Mouse (Mus musculus) adrenal gland, adult (tissue): Measurements from ENCODE around the gene Psmb3.
"Not testable (repeated sequence)": the region's sequence is repeated elsewhere in the genome, so short reads cannot be mapped to it uniquely, and the experiment has no call there.

Experiments used
- DNase-seq, 2 experiments: peaks; one replicate each; pipeline ENCODE4 v3.0.0; 2022 to 2023; ENCODE audit warnings: low spot score in 1 of 2; ENCODE audit not compliant: inconsistent age in 2 of 2

The Psmb3 gene

GRCm38 (mm10) chr11:97703039-97703826 is at the start of gene Psmb3:
Gene Psmb3 (plus strand): TSS chr11:97703399.
- peak; percentile 98 to 100 for DNase-seq

- no peak for DNase-seq
Observed at GRCm38 (mm10) chr11:97654210-97654609, 49.0 kb upstream of the Psmb3 start.

- DNase-seq = peak in 1 of 2 experiments; percentile 16
Observed at GRCm38 (mm10) chr11:97656269-97656971, 46.8 kb upstream of the Psmb3 start.

GRCm38 (mm10) chr11:97657184-97657945 is 45.8 kb upstream of the Psmb3 start:
- DNase-seq = peak; percentile 70 to 88

- not testable (repeated sequence) for DNase-seq
Observed at GRCm38 (mm10) chr11:97657967-97658366, 45.2 kb upstream of the Psmb3 start.

GRCm38 (mm10) chr11:97658751-97659266 is 44.4 kb upstream of the Psmb3 start:
- DNase-seq = peak; percentile 41 to 72

GRCm38 (mm10) chr11:97659267-97659989 is 43.8 kb upstream of the Psmb3 start:
- DNase-seq = peak in 1 of 2 experiments; percentile 87

- peak; percentile 86 to 94 for DNase-seq
Observed at GRCm38 (mm10) chr11:97659990-97660714, 43.0 kb upstream of the Psmb3 start.

GRCm38 (mm10) chr11:97660734-97661647 is 42.2 kb upstream of the Psmb3 start:
- peak in 1 of 2 experiments; percentile 77 for DNase-seq

GRCm38 (mm10) chr11:97661648-97662133 is 41.5 kb upstream of the Psmb3 start:
- peak; percentile 87 to 96 for DNase-seq

- DNase-seq = peak; percentile 66 to 92
Observed at GRCm38 (mm10) chr11:97662207-97662892, 40.8 kb upstream of the Psmb3 start.

GRCm38 (mm10) chr11:97662893-97663527 is 40.2 kb upstream of the Psmb3 start, which contains the start of gene Mllt6:
Gene Mllt6 (plus strand): TSS chr11:97663414.
- peak in 1 of 2 experiments; percentile 82 for DNase-seq

- DNase-seq = peak in 1 of 2 experiments; percentile 82
Observed at GRCm38 (mm10) chr11:97663528-97664338, 39.5 kb upstream of the Psmb3 start.

- no peak for DNase-seq
Observed at GRCm38 (mm10) chr11:97664339-97664665, 38.9 kb upstream of the Psmb3 start.

GRCm38 (mm10) chr11:97664771-97665240 is 38.4 kb upstream of the Psmb3 start:
- DNase-seq = peak in 1 of 2 experiments; percentile 73

GRCm38 (mm10) chr11:97665431-97665830 is 37.8 kb upstream of the Psmb3 start:
- DNase-seq = no peak

- DNase-seq = no peak
Observed at GRCm38 (mm10) chr11:97666221-97666620, 37.0 kb upstream of the Psmb3 start.
